Mouse (Mus musculus) olfactory bulb, adult 2 months (tissue): Measurements from ENCODE around the gene Ogfod2.

Experiments
- CTCF ChIP-seq: fragments of 200-500 bp; IDR thresholded peaks from 2 replicates; pipeline ENCODE4 v1.5.1; 2012; ENCODE audit warnings: low read depth, mild to moderate bottlenecking, low read length, moderate library complexity; ENCODE audit not compliant: insufficient read depth
- POLR2A ChIP-seq: fragments of 200-500 bp; IDR thresholded peaks from 2 replicates; pipeline ENCODE4 v1.6.1; 2012; ENCODE audit warnings: mild to moderate bottlenecking, low read depth, low read length, moderate library complexity; ENCODE audit not compliant: insufficient read depth

GRCm38 (mm10) chr5:124098923-124099322 lies 13.2 kb upstream of the Ogfod2 start:
- no peak for TF ChIP-seq CTCF
- TF ChIP-seq POLR2A: no peak
